Mouse (Mus musculus) macrophage (primary cell): ENCODE results near the gene Zfp358. TPM values are rescaled to one million over a fixed set of nuclear protein-coding genes. Genes with fewer than 3 reads are reported as not detected.

Source experiments
- H3K27ac ChIP-seq: fragments of 350-480 bp; formaldehyde crosslinking; 2 replicates; pipeline ENCODE4 v1.9.0; 2021
- H3K36me3 ChIP-seq: fragments of 350-480 bp; formaldehyde crosslinking; 2 replicates; pipeline ENCODE4 v1.9.0; 2021; ENCODE audit errors: inconsistent target
- H3K4me3 ChIP-seq: fragments of 350-480 bp; formaldehyde crosslinking; 2 replicates; pipeline ENCODE4 v1.9.0; 2021; ENCODE audit errors: inconsistent target
- H3K79me2 ChIP-seq: fragments of 350-480 bp; formaldehyde crosslinking; 2 replicates; pipeline ENCODE4 v1.9.0; 2021; ENCODE audit errors: inconsistent target
- WGBS: methylation state at CpG from one replicate; pipeline ENCODE4 v1.1.7; 2026; ENCODE audit warnings: inconsistent platforms; ENCODE audit not compliant: missing documents; 5-methylcytosine and 5-hydroxymethylcytosine counted together
- polyA plus RNA-seq: library from polyadenylated mRNA; stranded (reverse); fragments of 250-400 nt; gene quantifications from 3 replicates; pipeline ENCODE4 v1.2.4, GENCODE M21; 2018; ENCODE audit warnings: inconsistent platforms
- total RNA-seq, 78 experiments: library from RNA; depleted of rRNA; stranded (reverse); fragments of 250-400 nt; gene quantifications; 1 replicate in 9 of 78; 2 replicates in 24 of 78; 3 replicates in 43 of 78; 4 replicates in 2 of 78; pipeline ENCODE4 v1.2.4; 2018; ENCODE audit warnings: inconsistent platforms in 56 of 78

Gene Zfp358
- total RNA-seq (2018; cell fraction: chromatin; rRNA removed): 1 to 10 TPM in 22 of 26 experiments, under 1 TPM in 4; 0.62 to 9.7 (median 3.1) TPM
- total RNA-seq (2018; cell fraction: cytosol; rRNA removed): 10 to 100 TPM in 10 of 26 experiments, 1 to 10 TPM in 16; 6.0 to 17.2 (median 9.6) TPM
- 10 to 100 TPM in 2 of 26 experiments, 1 to 10 TPM in 24; 1.7 to 15.2 (median 4.7) TPM for total RNA-seq (2018; cell fraction: nucleus; rRNA removed)
- 7.9 to 23.2 TPM (median 13.3 TPM) in 3 replicates for polyA plus RNA-seq

DNA sequence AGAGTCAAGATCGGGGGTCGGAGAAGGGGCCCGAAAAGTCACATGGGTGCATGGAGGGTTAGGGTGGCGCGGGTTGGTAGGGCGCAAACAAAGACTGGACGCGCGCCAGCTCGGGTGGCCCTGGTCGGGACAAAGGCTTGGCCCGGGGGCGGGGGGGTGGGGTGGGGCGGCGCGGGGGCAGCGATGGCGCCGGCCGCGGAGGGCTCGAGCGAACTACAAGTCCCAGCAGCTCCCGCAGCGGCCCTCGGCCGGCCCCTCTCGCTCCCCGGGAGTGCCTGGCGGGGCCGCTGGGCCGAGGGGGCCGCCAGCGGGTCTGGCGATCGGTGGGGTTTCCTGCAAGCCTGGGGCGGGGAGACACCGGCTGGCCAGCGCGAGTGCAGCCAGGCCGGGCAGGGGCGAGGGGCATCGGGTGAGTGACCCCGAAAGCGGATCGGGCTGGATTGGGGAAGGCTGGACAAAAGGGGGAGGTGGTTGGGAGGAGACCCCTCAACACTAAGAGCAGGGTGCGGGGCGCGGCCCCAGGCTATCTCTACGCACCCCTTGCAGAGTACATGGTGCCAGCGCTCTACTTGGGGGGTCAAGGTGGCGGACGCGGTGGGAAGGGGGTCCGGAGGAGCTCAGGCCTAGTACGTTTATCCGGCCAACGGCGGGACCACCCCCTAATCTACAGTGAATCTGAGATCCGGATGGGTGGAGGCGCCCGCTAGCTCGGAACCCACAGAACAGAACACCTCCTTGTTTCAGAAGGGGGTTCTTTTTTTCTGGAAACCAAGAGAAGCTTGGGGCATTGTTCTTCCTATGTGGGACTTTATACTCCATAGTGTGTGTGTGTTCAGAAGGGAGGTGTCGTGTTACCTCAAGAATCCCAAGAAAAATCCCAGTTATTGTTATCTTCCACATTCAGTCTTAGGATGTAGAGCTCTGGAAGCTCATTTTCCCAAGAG lies at the start of gene Zfp358:
TSS of gene Zfp358 (plus strand) at position 238 of the 944 bp plus-strand sequence.
- WGBS: 2% methylated on average over 44 of the region's 64 CpGs
- Histone ChIP-seq H3K79me2 (no peaks in the 10 kb centered on the region), H3K4me3 (peak within 1 kb of the TSS; percentile 86), H3K36me3 (peaks cover 6% of the 10 kb centered on the region; the same call in 1 of the 2 replicates), H3K27ac (no peak within 1 kb of the TSS)

DNA sequence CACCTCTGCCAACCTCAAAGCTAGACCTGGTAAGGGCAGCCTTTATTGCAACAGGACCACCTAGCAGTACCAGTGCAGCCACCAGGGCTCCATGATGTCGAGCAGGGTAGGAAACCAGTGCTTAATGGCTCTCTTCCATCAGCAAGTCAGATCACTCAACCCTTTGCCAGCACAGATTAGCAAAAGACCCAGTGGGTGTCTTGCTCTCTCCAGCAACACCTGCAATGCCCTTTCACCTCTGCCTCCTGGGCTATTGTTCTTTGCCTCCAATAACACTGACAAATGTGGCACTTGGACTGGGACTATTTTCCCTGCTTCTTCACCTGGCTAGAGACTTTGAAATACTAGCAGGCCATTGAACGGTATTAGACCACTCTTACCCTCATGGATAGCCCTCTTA lies 43.7 kb upstream of the Zfp358 start:
- Histone ChIP-seq H3K4me3 (no peak overlapping the region), H3K36me3 (no peaks in the 10 kb centered on the region), H3K79me2 (no peaks in the 10 kb centered on the region), H3K27ac (no peak overlapping the region)
- WGBS: 95% methylated on average over 2 of the region's 2 CpGs

DNA sequence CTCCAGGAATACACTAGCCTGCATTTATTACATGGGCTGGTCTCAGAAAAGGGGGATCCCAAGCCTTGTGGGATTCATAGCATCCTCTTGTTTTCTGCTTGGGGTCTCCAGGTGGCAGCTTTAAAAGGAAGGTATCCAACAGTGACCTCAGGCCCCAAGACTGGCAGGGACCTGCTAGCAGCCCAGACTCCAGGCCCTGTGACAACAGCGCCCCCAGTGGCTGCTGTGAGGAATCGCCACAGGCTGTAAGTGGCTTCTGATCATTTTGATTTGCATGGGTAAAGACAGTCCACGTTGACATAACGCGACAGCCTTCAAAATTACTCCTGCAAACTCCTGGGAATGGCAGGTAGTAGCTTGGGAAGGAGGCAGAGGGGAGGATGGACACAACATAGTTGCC lies 42.3 kb upstream of the Zfp358 start:
- no peak overlapping the region for H3K27ac ChIP-seq
- H3K4me3 ChIP-seq: no peak overlapping the region
- no peaks in the 10 kb centered on the region for H3K79me2 ChIP-seq
- 73% methylated on average over 5 of the region's 5 CpGs for WGBS
- H3K36me3 ChIP-seq: no peaks in the 10 kb centered on the region

DNA sequence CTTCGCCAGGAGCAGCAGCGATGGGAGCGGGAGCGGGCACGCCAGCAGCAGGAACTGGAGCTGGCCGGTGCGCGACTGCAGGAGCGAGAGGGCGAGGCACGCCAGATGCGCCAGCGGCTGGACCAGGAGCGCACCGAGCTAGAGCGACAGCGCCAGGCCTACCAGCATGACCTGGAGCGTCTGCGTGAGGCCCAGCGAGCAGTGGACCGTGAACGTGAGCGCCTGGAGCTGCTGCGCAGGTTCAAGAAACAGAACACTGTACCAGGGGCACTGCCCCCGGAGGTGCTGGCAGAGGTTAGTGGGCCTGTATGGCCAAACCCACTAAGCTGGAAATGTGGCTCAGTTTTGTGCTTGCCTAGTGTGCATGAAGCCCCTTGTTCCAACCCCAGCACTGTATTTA lies 40.9 kb upstream of the Zfp358 start:
- WGBS: 97% methylated on average over 25 of the region's 25 CpGs
- no peak overlapping the region for H3K27ac ChIP-seq
- no peaks in the 10 kb centered on the region for H3K36me3 ChIP-seq
- no peak overlapping the region for H3K4me3 ChIP-seq
- H3K79me2 ChIP-seq: no peaks in the 10 kb centered on the region

DNA sequence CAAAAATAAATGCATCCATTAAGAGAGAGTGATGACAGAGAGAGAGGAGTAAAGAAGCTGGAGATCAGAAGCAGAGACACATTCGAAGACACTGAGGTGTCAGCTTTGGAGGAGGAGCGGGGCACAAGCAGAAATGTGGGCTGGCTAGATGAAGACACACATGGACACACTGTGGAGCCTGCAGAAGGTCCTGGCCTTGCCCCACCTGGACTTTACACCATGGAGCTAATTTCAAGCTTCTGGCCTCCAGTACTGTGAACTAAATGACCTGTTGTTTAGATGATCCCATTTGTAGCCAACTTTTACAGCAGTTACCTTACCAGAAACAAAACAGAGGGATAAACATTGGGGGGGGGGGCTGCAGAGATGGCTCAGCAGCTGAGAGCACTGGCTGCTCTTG lies 29.7 kb upstream of the Zfp358 start:
- 89% methylated on average over 2 of the region's 2 CpGs for WGBS
- H3K27ac ChIP-seq: no peak overlapping the region
- no peaks in the 10 kb centered on the region for H3K36me3 ChIP-seq
- H3K79me2 ChIP-seq: no peaks in the 10 kb centered on the region
- H3K4me3 ChIP-seq: no peak overlapping the region

DNA sequence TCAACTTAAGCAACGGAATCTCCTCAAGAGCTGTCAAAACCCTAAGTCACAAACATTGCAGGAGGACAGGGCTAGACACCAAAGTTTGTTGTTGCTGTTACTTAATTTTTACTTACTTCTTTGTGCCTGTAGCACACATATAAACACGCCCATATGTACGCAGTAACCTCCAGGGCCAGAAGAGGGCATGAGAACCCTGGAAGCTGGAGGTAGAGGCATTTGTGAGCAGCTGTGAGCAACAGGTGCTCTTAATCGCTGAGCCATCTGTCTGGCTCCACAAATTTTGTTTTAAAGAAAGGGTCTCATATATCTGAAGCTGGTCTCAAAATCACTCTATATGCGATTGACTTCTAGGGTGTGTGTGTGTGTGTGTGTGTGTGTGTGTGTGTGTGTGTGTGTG lies 28.6 kb upstream of the Zfp358 start:
- 79% methylated on average over 5 of the region's 5 CpGs for WGBS
- H3K4me3 ChIP-seq: no peak overlapping the region

DNA sequence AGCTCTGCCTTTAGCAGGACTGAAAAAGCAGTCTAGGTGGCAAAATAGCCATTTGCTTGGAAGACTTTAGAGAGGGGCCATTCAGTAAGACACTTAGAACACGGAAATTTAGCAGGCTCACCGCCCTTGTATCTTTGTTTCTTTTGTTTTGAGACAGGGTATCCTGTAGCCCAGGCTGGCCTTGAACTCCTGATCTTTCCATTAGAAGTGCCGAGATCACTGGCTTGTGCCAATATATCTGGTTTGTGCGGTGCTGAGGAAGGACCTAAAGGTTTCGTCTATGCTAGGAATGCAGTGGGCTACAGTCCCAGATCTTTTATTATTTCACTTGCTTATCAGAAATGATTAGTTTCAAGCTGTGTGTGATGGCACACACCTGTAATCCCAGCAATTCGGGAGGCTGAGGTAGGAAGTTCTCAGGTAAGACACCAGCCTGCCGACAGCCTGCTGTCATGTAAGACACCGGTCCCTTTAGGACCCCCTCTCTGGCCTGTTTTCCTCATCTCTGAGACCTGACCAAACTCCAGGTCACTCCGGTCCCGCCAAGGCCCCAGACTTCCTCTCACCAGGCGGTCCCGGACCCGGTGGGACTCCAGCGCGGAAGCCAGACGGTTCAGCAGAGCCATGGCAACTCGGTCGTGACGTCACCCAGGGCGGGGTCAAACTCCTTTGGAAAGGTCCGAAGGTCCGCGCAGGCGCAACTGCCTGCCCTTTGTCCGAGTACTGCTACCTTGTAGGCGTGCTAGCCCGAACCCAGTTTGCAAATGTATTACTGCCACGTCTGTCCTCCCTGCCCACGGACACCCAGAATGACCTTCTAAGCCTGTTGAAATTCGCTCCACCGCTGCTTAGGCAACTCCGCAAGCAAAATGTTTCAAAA lies 25.7 kb upstream of the Zfp358 start, which contains the start of gene Pex11g:
TSS of gene Pex11g (minus strand) at position 675 of the 880 bp plus-strand sequence.
- no peaks in the 10 kb centered on the region for H3K36me3 ChIP-seq
- H3K27ac ChIP-seq: no peak within 1 kb of the TSS
- 11% methylated on average over 32 of the region's 32 CpGs for WGBS
- H3K4me3 ChIP-seq: peak within 1 kb of the TSS; percentile 43
- no peaks in the 10 kb centered on the region for H3K79me2 ChIP-seq

More for the DNA sequence above, 28.6 kb upstream of the Zfp358 start:
- Histone ChIP-seq H3K79me2 (no peaks in the 10 kb centered on the region), H3K27ac (no peak overlapping the region), H3K36me3 (no peaks in the 10 kb centered on the region)

DNA sequence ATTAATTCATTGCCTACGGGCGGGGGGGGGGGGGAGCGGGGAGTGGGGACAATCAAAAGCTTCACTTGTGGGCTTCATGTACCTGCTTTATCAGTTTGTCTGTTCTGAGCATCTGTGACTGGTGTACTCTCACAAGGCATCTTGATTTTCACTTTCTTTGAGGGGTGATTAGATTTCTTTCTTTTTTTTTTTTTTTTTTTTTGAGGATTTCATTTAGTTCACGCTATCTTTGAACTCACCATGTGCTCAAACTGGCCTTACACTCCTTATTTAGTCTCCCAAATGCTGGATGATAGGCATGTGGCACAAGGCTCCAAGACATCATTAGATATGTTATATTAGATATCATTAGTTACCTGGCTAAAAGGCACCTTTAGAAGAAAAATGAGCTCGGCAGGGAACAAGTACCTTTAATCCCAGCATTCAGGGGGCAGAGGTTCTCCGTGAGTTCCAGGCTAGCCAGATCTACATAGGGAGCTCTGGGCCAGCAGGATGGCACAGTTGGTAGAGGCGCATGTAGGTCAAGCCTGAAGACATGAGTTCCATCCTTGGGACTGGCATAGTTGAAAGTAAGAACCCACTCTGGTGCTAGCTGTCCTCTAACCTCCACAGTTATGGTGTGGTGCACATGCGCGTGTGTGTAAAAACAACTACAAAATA lies 24.9 kb upstream of the Zfp358 start:
- H3K4me3 ChIP-seq: peak overlapping the region; percentile 43
- WGBS: 58% methylated on average over 9 of the region's 9 CpGs
- H3K36me3 ChIP-seq: no peaks in the 10 kb centered on the region
- no peaks in the 10 kb centered on the region for H3K79me2 ChIP-seq
- H3K27ac ChIP-seq: no peak overlapping the region

DNA sequence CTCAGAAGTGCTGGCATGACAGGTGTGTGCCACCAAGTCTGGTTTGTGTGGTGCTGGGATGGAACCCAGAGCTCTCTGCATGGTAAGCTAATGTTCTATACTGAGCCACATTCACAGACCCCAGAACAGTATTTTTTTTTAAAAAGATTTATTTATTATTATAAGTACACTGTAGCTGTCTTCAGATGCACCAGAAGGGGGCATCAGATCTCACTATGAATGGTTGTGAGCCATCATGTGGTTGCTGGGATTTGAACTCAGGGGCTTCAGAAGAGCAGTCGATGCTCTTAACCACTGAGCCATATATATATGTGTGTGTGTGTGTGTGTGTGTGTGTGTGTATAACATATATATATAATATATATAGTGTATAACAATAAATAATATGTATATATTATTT lies 24.1 kb upstream of the Zfp358 start:
- 80% methylated on average over 1 of the region's 1 CpGs for WGBS
- Histone ChIP-seq H3K79me2 (no peaks in the 10 kb centered on the region), H3K4me3 (no peak overlapping the region), H3K36me3 (no peaks in the 10 kb centered on the region), H3K27ac (no peak overlapping the region)

DNA sequence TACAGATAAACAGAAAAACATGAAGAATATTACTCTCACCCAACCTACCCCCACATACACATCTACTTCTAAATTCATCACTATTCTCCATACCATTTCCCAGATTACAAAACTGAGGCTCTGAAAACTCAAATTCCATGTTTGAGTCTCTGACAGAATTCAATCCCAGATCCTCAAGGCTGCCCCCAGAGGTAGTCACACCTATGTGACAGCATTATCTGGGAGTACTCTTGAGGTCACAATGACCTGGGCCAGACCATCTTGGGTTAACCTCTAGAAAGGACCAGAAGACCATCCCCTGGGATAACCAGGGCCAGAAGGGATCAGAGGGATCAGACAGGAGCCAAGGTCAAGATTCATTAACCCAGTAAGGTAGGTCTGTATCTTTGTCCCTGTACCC lies 22.4 kb upstream of the Zfp358 start, which contains the start of gene Tex45:
TSS of gene Tex45 (plus strand) at position 301 of the 400 bp plus-strand sequence.
- H3K27ac ChIP-seq: no peak within 1 kb of the TSS
- no peaks in the 10 kb centered on the region for H3K79me2 ChIP-seq
- H3K4me3 ChIP-seq: no peak within 1 kb of the TSS
- H3K36me3 ChIP-seq: no peaks in the 10 kb centered on the region

DNA sequence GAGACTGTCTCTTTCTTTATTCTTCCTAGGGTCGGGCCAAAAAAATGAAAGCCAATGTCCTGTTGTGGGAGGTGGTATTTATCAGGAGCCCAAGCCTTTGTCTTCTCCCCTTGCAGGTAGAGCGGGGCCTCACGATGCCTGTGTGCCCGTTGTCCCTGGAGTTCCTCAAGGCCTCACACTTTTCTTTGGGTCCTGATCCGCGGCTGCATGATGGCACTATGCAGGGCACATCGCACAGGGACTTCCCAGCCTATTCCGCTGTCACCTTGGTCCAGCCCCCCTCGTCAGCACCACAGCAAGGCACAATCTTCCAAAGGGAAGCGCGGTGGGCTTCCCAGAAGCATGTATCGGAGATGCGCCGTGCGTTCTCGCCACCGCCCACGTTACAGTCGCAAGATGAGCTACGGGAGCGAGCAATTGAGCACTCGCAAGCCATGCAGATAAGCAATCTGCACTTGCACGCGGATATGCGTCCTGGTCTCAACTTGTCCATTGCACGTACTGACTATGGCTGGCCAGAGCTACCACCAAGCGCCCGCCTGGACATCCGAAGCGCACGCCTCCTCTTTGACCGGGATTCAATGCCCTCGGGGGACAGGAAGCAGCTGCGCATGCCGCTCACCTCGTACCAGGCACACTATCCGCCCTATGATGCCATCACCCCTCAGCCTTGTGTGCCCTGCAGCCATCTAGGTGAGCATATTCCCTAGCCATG lies 17.1 kb upstream of the Zfp358 start:
- Histone ChIP-seq H3K4me3 (no peak overlapping the region), H3K79me2 (no peaks in the 10 kb centered on the region), H3K27ac (no peak overlapping the region), H3K36me3 (no peaks in the 10 kb centered on the region)
- WGBS: 41% methylated on average over 37 of the region's 37 CpGs

DNA sequence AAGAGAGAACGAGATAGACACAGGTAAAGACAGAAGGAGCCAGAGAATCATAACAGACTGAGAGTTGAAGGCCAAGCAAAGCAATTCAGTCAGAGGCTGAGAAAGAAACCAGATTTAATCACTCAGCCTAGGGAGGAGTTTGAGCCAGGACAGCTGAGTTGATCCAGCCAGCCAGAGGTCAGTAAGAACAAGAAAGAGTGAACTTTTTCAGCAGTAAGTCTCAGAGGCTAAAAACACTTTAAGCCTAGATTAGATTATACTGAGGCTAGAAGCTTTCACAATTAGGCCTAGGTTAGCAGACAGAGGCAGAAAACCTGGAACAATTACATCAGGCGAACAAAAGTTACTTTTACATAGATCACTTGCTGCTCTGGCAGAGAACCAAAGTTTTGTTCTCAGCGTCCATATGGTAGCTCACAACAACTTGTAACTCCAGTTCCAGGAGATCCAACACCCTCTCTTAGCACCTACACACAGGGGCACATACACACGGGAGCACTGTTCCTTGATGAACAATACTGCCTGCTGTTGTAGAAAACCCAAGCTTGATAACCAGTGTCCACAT lies 12.6 kb upstream of the Zfp358 start:
- no peaks in the 10 kb centered on the region for H3K79me2 ChIP-seq
- 99% methylated on average over 4 of the region's 4 CpGs for WGBS
- no peaks in the 10 kb centered on the region for H3K36me3 ChIP-seq

DNA sequence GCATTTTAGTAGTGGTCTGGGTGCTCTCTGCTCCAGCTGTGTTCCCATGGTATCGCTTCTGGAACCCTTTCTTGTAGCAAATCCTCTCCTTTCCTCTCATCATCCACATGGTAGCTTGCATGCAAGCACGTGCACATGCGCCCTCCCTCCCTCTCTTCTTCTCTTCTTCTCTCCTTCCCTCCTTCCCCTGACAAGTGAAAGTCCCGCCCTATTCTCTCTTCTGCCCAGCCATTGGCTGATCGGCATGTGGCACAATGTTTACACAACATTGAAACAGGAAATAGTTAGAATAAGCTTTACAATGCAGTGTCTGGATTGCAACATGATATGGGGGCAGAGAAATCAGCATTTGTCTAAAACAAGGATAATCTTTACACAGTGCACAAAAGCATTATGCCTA lies 11.3 kb upstream of the Zfp358 start:
- 50% methylated on average over 5 of the region's 5 CpGs for WGBS

More for the DNA sequence above, 12.6 kb upstream of the Zfp358 start:
- no peak overlapping the region for H3K27ac ChIP-seq
- no peak overlapping the region for H3K4me3 ChIP-seq

More for the DNA sequence above, 11.3 kb upstream of the Zfp358 start:
- no peaks in the 10 kb centered on the region for H3K79me2 ChIP-seq
- no peak overlapping the region for H3K4me3 ChIP-seq
- no peaks in the 10 kb centered on the region for H3K36me3 ChIP-seq
- no peak overlapping the region for H3K27ac ChIP-seq
